Mouse (Mus musculus): Measurements from ENCODE around the gene Prickle1. TPM values are rescaled to one million over a fixed set of nuclear protein-coding genes. Genes with fewer than 3 reads are reported as not detected.

The Prickle1 gene
- polyA plus RNA-seq, 1 experiment, result 62.3 TPM

GRCm38 (mm10) chr15:93567546-93568307, 28.0 kb downstream of the Prickle1 start:
- H3K4me3 ChIP-seq (replicated peaks; ENCODE audit: extremely low read depth, low read depth, low read length), result no peak overlapping the region
- no peak for TF ChIP-seq CTCF (IDR thresholded peaks at IDR 0.05; ENCODE audit: insufficient read depth, low read length)
- no peak for TF ChIP-seq POLR2A (IDR thresholded peaks at IDR 0.05; ENCODE audit: borderline replicate concordance, extremely low read depth, low read depth, low read length)
- 56% methylated on average over 14 of the region's 14 CpGs for WGBS
- no peak for DNase-seq
- H3K4me1 ChIP-seq (ENCODE audit: control insufficient read depth, insufficient read depth, low read length), result no peaks in the 10 kb centered on the region

GRCm38 (mm10) chr15:93563491-93563890, 32.2 kb downstream of the Prickle1 start:
- TF ChIP-seq CTCF (IDR thresholded peaks at IDR 0.05; ENCODE audit: insufficient read depth, low read length) (no peak), POLR2A (IDR thresholded peaks at IDR 0.05; ENCODE audit: borderline replicate concordance, extremely low read depth, low read depth, low read length) (no peak)
- 50% methylated on average over 5 of the region's 5 CpGs for WGBS
- H3K4me1 ChIP-seq (ENCODE audit: control insufficient read depth, insufficient read depth, low read length), result peaks cover 2% of the 10 kb centered on the region; the same call in 1 of the 2 replicates
- no peak overlapping the region for H3K4me3 ChIP-seq (replicated peaks; ENCODE audit: extremely low read depth, low read depth, low read length)
- no peak for DNase-seq

DNA sequence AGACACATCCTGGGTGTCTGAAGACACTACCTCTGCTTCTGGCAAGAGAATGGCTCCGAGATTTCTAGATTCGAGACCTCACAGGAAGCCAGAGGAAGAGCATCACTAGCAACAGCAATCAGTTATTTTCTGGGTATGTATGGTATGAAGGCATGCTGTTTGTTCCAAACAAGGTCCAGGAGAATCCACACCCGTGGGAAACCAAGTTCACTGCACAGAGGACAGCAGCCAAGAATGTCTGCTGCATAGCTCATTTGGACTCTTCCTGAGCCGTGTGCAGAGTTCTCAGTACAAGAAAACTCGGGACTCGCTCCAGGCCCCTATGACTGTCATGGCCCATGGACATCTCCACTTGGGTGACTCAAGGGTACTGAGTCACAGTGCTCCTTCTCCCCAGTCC, 34.2 kb downstream of the Prickle1 start:
- 41% methylated on average over 6 of the region's 6 CpGs for WGBS
- Histone ChIP-seq H3K4me3 (replicated peaks; ENCODE audit: extremely low read depth, low read depth, low read length) (no peak overlapping the region), H3K4me1 (ENCODE audit: control insufficient read depth, insufficient read depth, low read length) (peaks cover 2% of the 10 kb centered on the region; the same call in 1 of the 2 replicates)
- TF ChIP-seq CTCF (IDR thresholded peaks at IDR 0.05; ENCODE audit: insufficient read depth, low read length) (no peak), POLR2A (IDR thresholded peaks at IDR 0.05; ENCODE audit: borderline replicate concordance, extremely low read depth, low read depth, low read length) (no peak)
- no peak for DNase-seq

DNA sequence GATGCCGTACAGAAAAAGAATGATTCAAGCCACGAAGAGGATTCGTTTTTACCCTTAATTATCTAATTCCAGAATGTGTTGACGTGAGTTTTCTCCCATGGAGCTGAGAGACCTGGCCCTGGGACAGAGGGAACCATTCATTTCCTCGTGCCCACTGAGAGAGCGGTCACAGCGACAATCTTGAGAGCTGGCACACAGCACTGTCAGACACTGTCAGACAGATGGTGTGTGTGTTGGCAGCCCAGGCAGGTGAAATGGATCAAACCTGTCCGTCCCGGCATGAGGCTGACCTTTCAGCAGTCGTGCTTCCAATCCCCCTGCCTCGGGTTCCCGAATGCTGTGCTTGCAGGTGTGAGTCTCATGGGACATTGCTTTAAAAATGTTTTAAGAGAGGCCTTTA, 37.3 kb downstream of the Prickle1 start:
- 91% methylated on average over 12 of the region's 12 CpGs for WGBS
- Histone ChIP-seq H3K4me1 (ENCODE audit: control insufficient read depth, insufficient read depth, low read length) (peaks cover 2% of the 10 kb centered on the region; the same call in 1 of the 2 replicates), H3K4me3 (replicated peaks; ENCODE audit: extremely low read depth, low read depth, low read length) (no peak overlapping the region)
- no peak for DNase-seq
- TF ChIP-seq CTCF (IDR thresholded peaks at IDR 0.05; ENCODE audit: insufficient read depth, low read length) (no peak), POLR2A (IDR thresholded peaks at IDR 0.05; ENCODE audit: borderline replicate concordance, extremely low read depth, low read depth, low read length) (no peak)

DNA sequence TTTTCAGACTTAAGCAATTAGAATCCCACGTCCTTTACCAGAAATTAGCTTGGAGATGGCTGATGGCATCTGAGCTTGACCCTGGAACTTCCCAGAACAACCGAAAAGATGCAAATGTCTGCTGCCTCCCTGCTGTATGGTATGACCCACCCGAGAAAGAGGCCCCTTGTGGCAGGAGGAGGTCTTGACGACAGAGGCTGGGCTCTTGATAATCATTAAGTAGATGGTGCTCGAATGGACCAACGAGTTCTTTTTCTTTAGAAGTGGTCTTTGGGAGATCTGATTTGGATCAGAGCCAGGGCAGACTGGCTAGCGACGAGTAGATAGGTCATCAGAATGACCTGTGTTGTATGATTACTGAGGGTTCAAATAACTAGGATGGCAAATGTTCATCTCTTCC, 40.0 kb downstream of the Prickle1 start:
- Histone ChIP-seq H3K4me3 (replicated peaks; ENCODE audit: extremely low read depth, low read depth, low read length) (no peak overlapping the region), H3K4me1 (ENCODE audit: control insufficient read depth, insufficient read depth, low read length) (peaks cover 3% of the 10 kb centered on the region; the same call in 1 of the 2 replicates)
- DNase-seq, result no peak
- TF ChIP-seq CTCF (IDR thresholded peaks at IDR 0.05; ENCODE audit: insufficient read depth, low read length), result no peak
- no peak for TF ChIP-seq POLR2A (IDR thresholded peaks at IDR 0.05; ENCODE audit: borderline replicate concordance, extremely low read depth, low read depth, low read length)
- WGBS, result 61% methylated on average over 8 of the region's 8 CpGs

GRCm38 (mm10) chr15:93554203-93554851, 41.4 kb downstream of the Prickle1 start:
- DNase-seq, result peak; percentile 20
- TF ChIP-seq POLR2A (IDR thresholded peaks at IDR 0.05; ENCODE audit: borderline replicate concordance, extremely low read depth, low read depth, low read length) (no peak), CTCF (IDR thresholded peaks at IDR 0.05; ENCODE audit: insufficient read depth, low read length) (no peak)
- WGBS, result 66% methylated on average over 12 of the region's 12 CpGs
- Histone ChIP-seq H3K4me1 (ENCODE audit: control insufficient read depth, insufficient read depth, low read length) (peaks cover 5% of the 10 kb centered on the region; the same call in 1 of the 2 replicates), H3K4me3 (replicated peaks; ENCODE audit: extremely low read depth, low read depth, low read length) (no peak overlapping the region)

- 6% methylated on average over 9 of the region's 9 CpGs for WGBS
- H3K4me3 ChIP-seq (replicated peaks; ENCODE audit: extremely low read depth, low read depth, low read length), result peak overlapping the region; percentile 41
- peak; percentile 56 for DNase-seq
- peaks cover 5% of the 10 kb centered on the region; the same call in 1 of the 2 replicates for H3K4me1 ChIP-seq (ENCODE audit: control insufficient read depth, insufficient read depth, low read length)
- TF ChIP-seq POLR2A (IDR thresholded peaks at IDR 0.05; ENCODE audit: borderline replicate concordance, extremely low read depth, low read depth, low read length) (peak; percentile 39; the same call in 1 of the 2 replicates), CTCF (IDR thresholded peaks at IDR 0.05; ENCODE audit: insufficient read depth, low read length) (no peak)
These were observed 43.5 kb downstream of the Prickle1 start for GRCm38 (mm10) chr15:93552169-93552568.

DNA sequence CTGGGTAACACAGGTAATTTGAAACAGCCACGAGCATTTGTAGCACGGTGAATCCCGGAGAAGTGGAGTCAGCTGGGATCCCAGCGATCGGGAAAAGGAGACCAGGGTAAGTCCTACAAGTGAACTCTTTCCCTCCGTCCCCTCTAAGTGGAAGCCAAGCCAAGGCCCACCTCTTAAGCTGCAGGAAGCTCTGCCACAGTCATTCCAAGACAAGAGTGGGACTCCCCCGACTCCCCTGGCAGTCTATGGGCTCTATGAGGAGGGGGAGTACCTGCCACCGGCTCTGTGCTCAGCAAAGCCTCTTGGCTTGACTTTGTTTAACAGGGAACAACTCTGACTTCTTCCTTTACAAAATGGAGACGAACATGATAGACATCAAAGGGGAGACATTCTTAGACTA, 47.4 kb downstream of the Prickle1 start:
- 71% methylated on average over 9 of the region's 9 CpGs for WGBS
- no peak for DNase-seq
- no peak for TF ChIP-seq CTCF (IDR thresholded peaks at IDR 0.05; ENCODE audit: insufficient read depth, low read length)
- no peak for TF ChIP-seq POLR2A (IDR thresholded peaks at IDR 0.05; ENCODE audit: borderline replicate concordance, extremely low read depth, low read depth, low read length)
- Histone ChIP-seq H3K4me1 (ENCODE audit: control insufficient read depth, insufficient read depth, low read length) (peaks cover 5% of the 10 kb centered on the region; the same call in 1 of the 2 replicates), H3K4me3 (replicated peaks; ENCODE audit: extremely low read depth, low read depth, low read length) (no peak overlapping the region)

DNA sequence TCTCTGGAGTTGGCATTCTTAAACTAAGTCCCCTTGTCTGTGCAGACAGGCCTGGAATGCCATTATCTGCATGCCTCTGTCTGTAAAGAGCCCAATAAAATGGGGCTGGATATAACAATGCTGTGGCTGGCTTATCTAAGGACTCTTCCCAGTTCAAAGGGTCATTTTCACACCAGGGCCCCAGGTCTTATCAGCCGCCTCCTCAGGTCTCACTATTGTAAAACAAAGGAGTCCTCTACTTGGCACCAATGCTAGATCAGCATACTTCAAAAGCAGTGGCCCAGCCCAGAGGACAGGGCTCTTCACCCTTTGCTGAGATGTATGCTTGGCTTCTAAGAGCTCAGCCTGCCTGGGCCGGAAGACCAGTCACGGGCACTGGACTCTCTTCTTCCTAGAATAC, 56.3 kb downstream of the Prickle1 start:
- H3K4me1 ChIP-seq (ENCODE audit: control insufficient read depth, insufficient read depth, low read length), result no peaks in the 10 kb centered on the region; the same call in 1 of the 2 replicates
- H3K4me3 ChIP-seq (replicated peaks; ENCODE audit: extremely low read depth, low read depth, low read length), result no peak overlapping the region
- TF ChIP-seq POLR2A (IDR thresholded peaks at IDR 0.05; ENCODE audit: borderline replicate concordance, extremely low read depth, low read depth, low read length), result no peak
- WGBS, result 62% methylated on average over 3 of the region's 3 CpGs
- DNase-seq, result no peak

Data from lung, adult 2 months (tissue).